8 mouse cellular contexts compared by ENCODE assay signal in the genomic region with DNA sequence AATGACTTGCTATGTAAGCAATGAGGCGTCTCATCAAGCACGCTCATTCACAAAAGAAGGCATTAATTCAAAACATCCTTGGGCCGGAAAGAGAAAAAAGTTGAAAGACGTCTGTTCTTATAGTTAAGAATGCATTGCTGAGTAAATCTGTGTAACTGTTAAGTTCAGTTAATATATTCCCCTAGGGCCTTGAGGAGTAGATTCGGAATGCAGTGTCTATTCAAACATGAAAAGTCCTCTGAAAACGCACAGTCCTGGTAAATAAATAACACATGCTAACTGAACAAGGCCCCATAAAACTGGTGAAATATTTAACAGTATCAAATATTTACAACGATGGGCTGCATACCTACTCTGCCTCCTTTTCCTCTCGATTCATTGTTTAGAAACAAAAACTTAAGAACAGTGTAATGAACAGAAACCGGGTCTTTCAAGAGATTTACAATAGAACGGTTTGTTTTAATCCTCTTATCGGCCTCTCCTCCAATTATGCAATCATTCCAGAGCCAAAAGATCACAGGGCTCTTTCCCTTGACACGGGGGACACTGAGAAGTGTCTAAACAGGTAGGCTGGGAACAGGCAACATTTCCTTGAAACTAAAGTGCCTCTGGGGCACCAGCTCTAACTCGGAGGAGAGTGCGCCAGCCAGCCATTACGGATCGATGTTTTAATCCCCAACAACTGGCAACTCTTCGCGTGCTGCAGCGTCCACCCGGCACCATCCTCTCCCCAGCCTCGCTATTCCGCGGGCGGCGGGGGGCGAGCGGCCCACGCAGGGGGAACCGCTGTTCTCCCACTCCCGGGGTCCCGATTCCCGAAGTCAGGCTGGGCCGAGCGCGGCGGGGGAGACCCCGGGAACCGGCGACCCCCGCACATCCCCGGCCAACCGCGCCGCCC. TPM values are rescaled to one million over a fixed set of nuclear protein-coding genes. Genes with fewer than 3 reads are reported as not detected.
DNase-seq lines count a peak whose midpoint lies in the region; ATAC-seq and TF ChIP-seq lines count a peak whose summit lies in the region.
"Had no signal": no experiment of that assay in that cellular context is flagged by ENCODE, and none has a peak within 500 bp of the region (broad histone marks: within the 10 kb centered on the region; RNA-seq: fewer than 3 reads in every experiment).

No protein-coding gene starts in this region.

- ATAC-seq in heart, embryonic 11.5 days (replicated peaks; ENCODE audit: insufficient number of reproducible peaks, low FRiP score, low TSS enrichment): no peak; the same call in 1 of the 2 replicates

- TF ChIP-seq EP300 in CH12.LX (IDR thresholded peaks at IDR 0.05; ENCODE audit: low read length): no peak

- dilution Hi-C loops in CH12.LX (cut with MboI; ENCODE audit: extremely low pct_ligation_motif_present, extremely low pct_unique_long_range_greater_than_20kb, low sequenced_read_pairs): no loop called here

- no peak overlapping the region for H3K27ac ChIP-seq in CH12.LX (ENCODE audit: insufficient read depth, low read depth)
- H3K27ac ChIP-seq in cerebellum, adult 2 months (ENCODE audit: insufficient read depth, low read length): 0 out of 2 replicates have a peak overlapping the region, but pooled peaks have one; percentile 34
- peak overlapping the region; percentile 89 for H3K27ac ChIP-seq in heart, embryonic 11.5 days (ENCODE audit: low read depth, low read length)
- peak overlapping the region; percentile 86 for H3K27ac ChIP-seq in spleen, adult 2 months (ENCODE audit: insufficient read depth, low read length)

- DNase-seq in A20 (ENCODE audit: low read depth, low spot score) (peak; percentile 63), CH12.LX (ENCODE audit: extremely low read depth) (no peak)
- DNase-seq in cerebellum, adult 2 months: peak; percentile 48 to 64
- peak; percentile 50 for DNase-seq in kidney, postnatal 14 days
- peak; percentile 46 for DNase-seq in lung, postnatal 36 days
- peak in 1 of 2 experiments; percentile 34 for DNase-seq in spleen, adult 2 months (ENCODE audit: low read depth in 1 of 2, low spot score in 2 of 2)

- TF ChIP-seq CTCF in CH12.LX (conservative IDR thresholded peaks at IDR 0.05 in 1 of 2, IDR thresholded peaks at IDR 0.05 in 1 of 2; ENCODE audit: low read depth in 2 of 2, low read length in 2 of 2): no peak
- no peak for TF ChIP-seq CTCF in cerebellum, adult 2 months (IDR thresholded peaks at IDR 0.05; ENCODE audit: borderline replicate concordance, insufficient read depth, low read depth, low read length)
- TF ChIP-seq CTCF in spleen, adult 2 months (IDR thresholded peaks at IDR 0.05; ENCODE audit: extremely low read depth, insufficient read depth, insufficient read length, insufficient replicate concordance): no peak

- peak overlapping the region; percentile 59 for H3K4me2 ChIP-seq in CH12.LX (ENCODE audit: insufficient read depth, low read depth, poor library complexity, severe bottlenecking)
- peak overlapping the region; percentile 72 for H3K4me2 ChIP-seq in heart, embryonic 11.5 days

- peak overlapping the region; percentile 30 to 82 (median 67) for H3K4me3 ChIP-seq in CH12.LX (replicated peaks in 1 of 3; ENCODE audit: low read depth in 2 of 3, low read length in 2 of 3, poor library complexity in 1 of 3)
- peak overlapping the region; percentile 86 for H3K4me3 ChIP-seq in cerebellum, adult 2 months (replicated peaks; ENCODE audit: insufficient read depth, low read depth, low read length)
- H3K4me3 ChIP-seq in heart, embryonic 11.5 days (ENCODE audit: low read depth, low read length): peak overlapping the region; percentile 83
- H3K4me3 ChIP-seq in spleen, adult 2 months (ENCODE audit: extremely low read depth, insufficient read depth, insufficient read length): peak overlapping the region; percentile 76

- H3K9me3 ChIP-seq in CH12.LX (replicated peaks; ENCODE audit: low read length): peaks cover 4% of the 10 kb centered on the region
- no peaks in the 10 kb centered on the region for H3K9me3 ChIP-seq in heart, embryonic 11.5 days (replicated peaks; ENCODE audit: control insufficient read depth, low read length)

- H3K9ac ChIP-seq in CH12.LX (ENCODE audit: insufficient read depth, low read depth): peak overlapping the region; percentile 73
- peak overlapping the region; percentile 78 for H3K9ac ChIP-seq in heart, embryonic 11.5 days (ENCODE audit: low read depth, low read length)

- TF ChIP-seq RAD21 in CH12.LX (IDR thresholded peaks at IDR 0.05; ENCODE audit: low read depth, low read length): no peak

- in situ Hi-C loops in CH12.LX (cut with MboI; ENCODE audit: low pct_ligation_motif_present, low pct_unique_long_range_greater_than_20kb, low sequenced_read_pairs): loop anchor here (25.0 kb wide), 1 partner anchor 263 kb away; the partner anchor contains the start of gene Yeats4

- H3K36me3 ChIP-seq in CH12.LX (replicated peaks in 1 of 2; ENCODE audit: control insufficient read depth in 1 of 2, insufficient read depth in 1 of 2, low read length in 1 of 2): peaks cover 3 to 13% of the 10 kb centered on the region in 2 experiments
- H3K36me3 ChIP-seq in heart, embryonic 11.5 days (ENCODE audit: control insufficient read depth, insufficient read depth, low read length): no peaks in the 10 kb centered on the region
- H3K36me3 ChIP-seq in spleen, adult 2 months (ENCODE audit: control insufficient read depth, insufficient read depth, low read length): no peaks in the 10 kb centered on the region

- TF ChIP-seq POLR2A in CH12.LX (IDR thresholded peaks at IDR 0.05; ENCODE audit: low read depth, low read length): no peak
- TF ChIP-seq POLR2A in cerebellum, adult 2 months (IDR thresholded peaks at IDR 0.05; ENCODE audit: borderline replicate concordance, insufficient read depth, low read length): no peak
- no peak for TF ChIP-seq POLR2A in spleen, adult 2 months (IDR thresholded peaks at IDR 0.05; ENCODE audit: low read depth, low read length)

- H3K79me2 ChIP-seq in CH12.LX (replicated peaks; ENCODE audit: control insufficient read depth, extremely low read depth, insufficient read depth, poor library complexity, severe bottlenecking): no peaks in the 10 kb centered on the region

- H3K27me3 ChIP-seq in CH12.LX (replicated peaks): peaks cover 7% of the 10 kb centered on the region
- no peaks in the 10 kb centered on the region for H3K27me3 ChIP-seq in cerebellum, adult 2 months (ENCODE audit: control insufficient read depth, insufficient read depth, low read length)
- H3K27me3 ChIP-seq in heart, embryonic 11.5 days (ENCODE audit: control insufficient read depth, insufficient read depth, low read length): no peaks in the 10 kb centered on the region
- H3K27me3 ChIP-seq in spleen, adult 2 months (ENCODE audit: control insufficient read depth, insufficient read depth, low read length): no peaks in the 10 kb centered on the region

- WGBS in cerebellum, adult 2 months: 2% methylated on average over 44 of the region's 44 CpGs
- 5% methylated on average over 39 of the region's 44 CpGs for WGBS in heart, embryonic 11.5 days (ENCODE audit: insufficient replicate concordance)
- WGBS in spleen, adult 2 months: 6% methylated on average over 44 of the region's 44 CpGs

- H3K4me1 ChIP-seq in CH12.LX (ENCODE audit: control insufficient read depth in 1 of 2, insufficient read depth in 2 of 2): peaks cover 0 to 17% of the 10 kb centered on the region in 2 experiments; a peak in 3 of 4 replicates
- peaks cover 5% of the 10 kb centered on the region for H3K4me1 ChIP-seq in cerebellum, adult 2 months (ENCODE audit: control insufficient read depth, insufficient read depth, low read length)
- peaks cover 24% of the 10 kb centered on the region for H3K4me1 ChIP-seq in heart, embryonic 11.5 days (ENCODE audit: control insufficient read depth, insufficient read depth, low read length)
- H3K4me1 ChIP-seq in spleen, adult 2 months (ENCODE audit: control insufficient read depth, insufficient read depth, insufficient read length): peaks cover 3% of the 10 kb centered on the region

TF ChIP-seq in CH12.LX, 34 proteins besides CTCF, POLR2A, EP300 and RAD21:
- TF ChIP-seq ZMIZ1 (IDR thresholded peaks at IDR 0.05; ENCODE audit: low read depth, low read length) (no peak), SIN3A (IDR thresholded peaks at IDR 0.05; ENCODE audit: low read length) (0 out of 2 replicates have a peak, but pooled peaks have one; percentile 55)

RNA-seq across cellular contexts. Expression of gene Rab3ip, which starts 1.2 kb away (rescaled TPM):
- total RNA-seq in CH12.LX (2012; rRNA removed) (10.0 and 10.3 TPM in 2 replicates), CH12.LX (2014; rRNA removed) (13.3 and 18.3 TPM in 2 replicates)
- 9.3 and 9.5 TPM in 2 replicates for polyA plus RNA-seq in CH12.LX (2012; ENCODE audit: insufficient read length, low read depth)
- 45.8 and 46.5 TPM in 2 replicates for polyA plus RNA-seq in cerebellum, adult 2 months (2012; rRNA removed)
- 56.9 and 63.2 TPM in 2 replicates for polyA plus RNA-seq in heart, embryonic 11.5 days (2014; fragmentation: Nextera tagmentation; extraction: Ambion mirVana)
- polyA plus RNA-seq in spleen, adult 2 months (2012; rRNA removed): 34.3 and 69.3 TPM in 2 replicates

RNA-seq across cellular contexts. Expression of gene Gm10271, which starts 23.0 kb away (rescaled TPM):
- total RNA-seq in CH12.LX (2012; rRNA removed): not detected in 2 replicates
- total RNA-seq in CH12.LX (2014; rRNA removed): not detected in 2 replicates
- polyA plus RNA-seq in CH12.LX (2012; ENCODE audit: insufficient read length, low read depth): not detected in 2 replicates
- not detected in 2 replicates for polyA plus RNA-seq in cerebellum, adult 2 months (2012; rRNA removed)
- polyA plus RNA-seq in heart, embryonic 11.5 days (2014; fragmentation: Nextera tagmentation; extraction: Ambion mirVana): not detected in 2 replicates
- polyA plus RNA-seq in spleen, adult 2 months (2012; rRNA removed): not detected in 2 replicates
- total RNA-seq: hematopoietic stem cell, adult 5-6 weeks had no signal

RNA-seq across cellular contexts. Expression of gene Best3, which starts 36.8 kb away (rescaled TPM):
- not detected in 2 replicates for total RNA-seq in CH12.LX (2012; rRNA removed)
- not detected in 2 replicates for total RNA-seq in CH12.LX (2014; rRNA removed)
- not detected in 2 replicates for polyA plus RNA-seq in CH12.LX (2012; ENCODE audit: insufficient read length, low read depth)
- polyA plus RNA-seq in cerebellum, adult 2 months (2012; rRNA removed): 0.16 and 0.21 TPM in 2 replicates
- 0.14 and 0.18 TPM in 2 replicates for polyA plus RNA-seq in heart, embryonic 11.5 days (2014; fragmentation: Nextera tagmentation; extraction: Ambion mirVana)
- 0.07 and 0.09 TPM in 2 replicates for polyA plus RNA-seq in spleen, adult 2 months (2012; rRNA removed)
- total RNA-seq: hematopoietic stem cell, adult 5-6 weeks had no signal

RNA-seq across cellular contexts. Expression of gene Myrfl, which starts 52.6 kb away (rescaled TPM):
- total RNA-seq in CH12.LX (2012; rRNA removed) (not detected in 2 replicates), CH12.LX (2014; rRNA removed) (not detected in 2 replicates)
- not detected in 2 replicates for polyA plus RNA-seq in CH12.LX (2012; ENCODE audit: insufficient read length, low read depth)
- polyA plus RNA-seq in cerebellum, adult 2 months (2012; rRNA removed): 0.10 and 0.17 TPM in 2 replicates
- polyA plus RNA-seq in heart, embryonic 11.5 days (2014; fragmentation: Nextera tagmentation; extraction: Ambion mirVana): 0.23 and 0.55 TPM in 2 replicates
- 0.02 TPM in 1 of 2 replicates, not detected in the other for polyA plus RNA-seq in spleen, adult 2 months (2012; rRNA removed)
- total RNA-seq: hematopoietic stem cell, adult 5-6 weeks had no signal
